Mouse (Mus musculus): ENCODE results near the gene Helz. TPM values are rescaled to one million over a fixed set of nuclear protein-coding genes. Genes with fewer than 3 reads are reported as not detected.

The Helz gene
- total RNA-seq, 2 experiments from 2014 or later, result 24.4 to 27.7 TPM

Small RNA genes within 50 kb of the gene (microRNA-seq; reads per million reads assigned to microRNA genes)
- 0 to 0.67 reads per million in 2 experiments for gene Mir6932 (ENCODE audit: borderline number of aligned reads in 2 of 2)

Other genes starting within 250 kb of the Helz start
- 10 to 100 TPM; 60.7 to 68.4 TPM for gene Pitpnc1, start 77.2 kb upstream of the Helz start, total RNA-seq (2021)
- 10 to 100 TPM; 89.6 to 92.4 TPM for gene Psmd12, start 68.4 kb upstream of the Helz start, total RNA-seq (2021)
- not detected for gene Cacng1, start 168.6 kb downstream of the Helz start, total RNA-seq (2021)
- gene Cacng4, start 246.6 kb downstream of the Helz start, total RNA-seq (2021), result under 1 TPM in 1 of 2 experiments, not detected in 1; 0.08 TPM

All from heart, postnatal 36 days (tissue).